Mouse (Mus musculus) neural tube, embryonic 15.5 days (tissue): ENCODE data around the gene Caprin2. TPM values are rescaled to one million over a fixed set of nuclear protein-coding genes. Genes with fewer than 3 reads are reported as not detected.

Experiments
- polyA plus RNA-seq: library from polyadenylated mRNA; unstranded; fragments of >200 nt; fragmentation: Nextera tagmentation; extraction: Ambion mirVana; gene quantifications from 2 replicates; pipeline ENCODE4 v1.2.1, GENCODE M21; 2015

Gene Caprin2
- polyA plus RNA-seq, 1 experiment from 2014 or later, result 10.6 TPM

Other genes with a start within 250 kb of the Caprin2 start
- gene Ipo8, start 64.8 kb downstream of the Caprin2 start, polyA plus RNA-seq, result 15.6 and 17.2 TPM in 2 replicates
- gene Sinhcaf, start 50.2 kb upstream of the Caprin2 start, polyA plus RNA-seq, result 26.7 and 43.3 TPM in 2 replicates
- 12.0 and 13.5 TPM in 2 replicates for gene Dennd5b, start 205.4 kb upstream of the Caprin2 start, polyA plus RNA-seq
- gene Gm10203, start 233.9 kb upstream of the Caprin2 start, polyA plus RNA-seq, result not detected in 2 replicates
- 7.6 and 9.8 TPM in 2 replicates for gene Etfbkmt, start 243.6 kb upstream of the Caprin2 start, polyA plus RNA-seq